Mouse (Mus musculus): ENCODE results near the gene Ddx11. TPM values are rescaled to one million over a fixed set of nuclear protein-coding genes. Genes with fewer than 3 reads are reported as not detected.
"Not testable (repeated sequence)": the region's sequence is repeated elsewhere in the genome, so short reads cannot be mapped to it uniquely, and the experiment has no call there.

Ddx11 gene
- total and polyA plus RNA-seq, 2 experiments = 3.4 to 5.1 TPM

DNA sequence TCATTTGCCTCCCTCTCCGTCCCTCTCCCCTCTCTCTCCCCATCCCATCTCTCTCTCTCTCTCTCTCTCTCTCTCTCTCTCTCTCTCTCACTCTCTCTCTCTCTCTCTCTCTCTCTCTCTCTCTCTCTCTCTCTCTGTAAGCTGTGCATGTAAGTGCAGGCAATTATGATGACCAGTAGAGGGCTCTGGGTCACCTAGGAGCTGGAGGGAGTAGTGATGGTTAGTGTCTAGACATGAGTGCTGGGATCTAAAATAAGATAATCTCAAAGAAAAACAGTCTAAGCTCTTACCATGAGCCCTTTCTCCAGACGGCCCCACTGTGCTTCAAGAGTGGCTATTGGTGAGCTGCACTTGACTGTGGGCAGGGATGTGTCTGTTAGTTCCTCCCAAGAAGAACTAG lies 31.6 kb downstream of the Ddx11 start:
- WGBS = 60% methylated on average over 2 of the region's 2 CpGs
- no peaks in the 10 kb centered on the region for H3K27me3 ChIP-seq (ENCODE audit: control insufficient read depth, insufficient read depth, low read length)
- no peak for DNase-seq (ENCODE audit: extremely low read depth, low read depth, low spot score)
- no peaks in the 10 kb centered on the region for H3K4me1 ChIP-seq (ENCODE audit: control insufficient read depth, insufficient read depth, low read length)
- H3K9ac ChIP-seq (ENCODE audit: low read depth, low read length) = no peak overlapping the region
- H3K4me3 ChIP-seq (ENCODE audit: insufficient read depth, low read depth, low read length) = no peak overlapping the region
- H3K36me3 ChIP-seq (ENCODE audit: control insufficient read depth, insufficient read depth, low read length) = peaks cover 8% of the 10 kb centered on the region; the same call in 1 of the 2 replicates
- no peak overlapping the region for H3K27ac ChIP-seq (replicated peaks; ENCODE audit: insufficient read depth, low read depth, low read length)
- no peak for TF ChIP-seq POLR2A (IDR thresholded peaks at IDR 0.05; ENCODE audit: extremely low read depth, insufficient read depth, low read length)
- no peak for TF ChIP-seq CTCF (IDR thresholded peaks at IDR 0.05; ENCODE audit: low read depth, low read length)
- H3K79me2 ChIP-seq (ENCODE audit: control insufficient read depth, insufficient read depth, low read length) = no peaks in the 10 kb centered on the region

DNA sequence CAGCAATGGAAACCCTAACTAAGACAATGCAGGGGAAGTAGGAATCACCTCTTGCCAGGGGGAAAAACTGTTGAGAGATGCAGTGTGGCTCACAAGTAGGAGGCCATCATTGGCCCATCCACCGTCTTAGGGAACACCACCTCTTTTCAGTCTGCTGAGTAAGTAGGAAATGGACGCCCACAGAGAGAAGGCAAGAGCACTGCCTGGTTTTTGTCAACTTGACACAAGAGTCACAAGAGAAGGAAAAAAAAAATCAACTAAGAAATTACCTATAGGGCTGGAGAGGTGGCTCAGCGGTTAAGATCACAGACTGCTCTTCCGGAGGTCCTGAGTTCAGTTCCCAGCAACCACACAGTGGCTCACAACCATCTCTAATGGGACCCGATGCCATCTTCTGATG lies 35.0 kb downstream of the Ddx11 start:
- DNase-seq (ENCODE audit: extremely low read depth, low read depth, low spot score) = no peak
- WGBS = 91% methylated on average over 5 of the region's 5 CpGs
- Histone ChIP-seq H3K9ac (ENCODE audit: low read depth, low read length) (no peak overlapping the region), H3K36me3 (ENCODE audit: control insufficient read depth, insufficient read depth, low read length) (no peaks in the 10 kb centered on the region), H3K4me1 (ENCODE audit: control insufficient read depth, insufficient read depth, low read length) (no peaks in the 10 kb centered on the region), H3K4me3 (ENCODE audit: insufficient read depth, low read depth, low read length) (no peak overlapping the region), H3K79me2 (ENCODE audit: control insufficient read depth, insufficient read depth, low read length) (no peaks in the 10 kb centered on the region), H3K27ac (replicated peaks; ENCODE audit: insufficient read depth, low read depth, low read length) (no peak overlapping the region), H3K27me3 (ENCODE audit: control insufficient read depth, insufficient read depth, low read length) (no peaks in the 10 kb centered on the region)
- TF ChIP-seq POLR2A (IDR thresholded peaks at IDR 0.05; ENCODE audit: extremely low read depth, insufficient read depth, low read length) = no peak
- no peak for TF ChIP-seq CTCF (IDR thresholded peaks at IDR 0.05; ENCODE audit: low read depth, low read length)

DNA sequence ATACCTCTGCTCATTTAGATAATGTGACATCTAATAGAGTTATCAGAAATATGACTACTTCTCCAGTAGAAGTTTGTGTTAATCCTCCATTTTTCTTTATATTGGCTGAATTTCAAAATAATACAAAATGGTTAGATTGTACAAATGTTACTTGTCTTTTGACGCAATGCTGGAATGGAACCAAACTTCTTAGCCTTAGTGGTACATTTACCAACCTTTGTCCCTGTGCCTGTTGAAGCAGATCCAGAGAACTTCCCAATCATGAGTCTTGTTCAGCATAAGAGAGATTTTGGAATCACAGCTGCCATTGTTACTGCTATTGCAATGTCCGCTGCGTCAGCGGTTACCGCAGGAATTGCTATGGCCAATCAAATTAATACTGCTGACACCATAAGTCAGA lies 43.8 kb downstream of the Ddx11 start:
- not testable (repeated sequence) for H3K36me3 ChIP-seq (ENCODE audit: control insufficient read depth, insufficient read depth, low read length); H3K4me3 ChIP-seq (ENCODE audit: insufficient read depth, low read depth, low read length); H3K4me1 ChIP-seq (ENCODE audit: control insufficient read depth, insufficient read depth, low read length); DNase-seq (ENCODE audit: extremely low read depth, low read depth, low spot score); H3K27me3 ChIP-seq (ENCODE audit: control insufficient read depth, insufficient read depth, low read length); H3K27ac ChIP-seq (replicated peaks; ENCODE audit: insufficient read depth, low read depth, low read length); H3K79me2 ChIP-seq (ENCODE audit: control insufficient read depth, insufficient read depth, low read length); H3K9ac ChIP-seq (ENCODE audit: low read depth, low read length)
- WGBS = 96% methylated on average over 5 of the region's 5 CpGs

- not testable (repeated sequence) for H3K4me3 ChIP-seq (ENCODE audit: insufficient read depth, low read depth, low read length); H3K4me1 ChIP-seq (ENCODE audit: control insufficient read depth, insufficient read depth, low read length); H3K79me2 ChIP-seq (ENCODE audit: control insufficient read depth, insufficient read depth, low read length); H3K27me3 ChIP-seq (ENCODE audit: control insufficient read depth, insufficient read depth, low read length); H3K36me3 ChIP-seq (ENCODE audit: control insufficient read depth, insufficient read depth, low read length); H3K9ac ChIP-seq (ENCODE audit: low read depth, low read length); H3K27ac ChIP-seq (replicated peaks; ENCODE audit: insufficient read depth, low read depth, low read length); DNase-seq (ENCODE audit: extremely low read depth, low read depth, low spot score)
- 93% methylated on average over 15 of the region's 15 CpGs for WGBS
These were observed 47.7 kb downstream of the Ddx11 start for GRCm38 (mm10) chr17:66170971-66171370.

- H3K36me3 ChIP-seq (ENCODE audit: control insufficient read depth, insufficient read depth, low read length) = no peaks in the 10 kb centered on the region
- H3K27ac ChIP-seq (replicated peaks; ENCODE audit: insufficient read depth, low read depth, low read length) = no peak overlapping the region
- no peak for TF ChIP-seq POLR2A (IDR thresholded peaks at IDR 0.05; ENCODE audit: extremely low read depth, insufficient read depth, low read length)
- no peak for TF ChIP-seq CTCF (IDR thresholded peaks at IDR 0.05; ENCODE audit: low read depth, low read length)
- no peaks in the 10 kb centered on the region for H3K27me3 ChIP-seq (ENCODE audit: control insufficient read depth, insufficient read depth, low read length)
- no peaks in the 10 kb centered on the region for H3K4me1 ChIP-seq (ENCODE audit: control insufficient read depth, insufficient read depth, low read length)
- no peak overlapping the region for H3K9ac ChIP-seq (ENCODE audit: low read depth, low read length)
- DNase-seq (ENCODE audit: extremely low read depth, low read depth, low spot score) = no peak
- H3K4me3 ChIP-seq (ENCODE audit: insufficient read depth, low read depth, low read length) = no peak overlapping the region
- no peaks in the 10 kb centered on the region for H3K79me2 ChIP-seq (ENCODE audit: control insufficient read depth, insufficient read depth, low read length)
- WGBS = 83% methylated on average over 8 of the region's 8 CpGs
These were observed 67.3 kb downstream of the Ddx11 start for GRCm38 (mm10) chr17:66190577-66190976.

- H3K79me2 ChIP-seq (ENCODE audit: control insufficient read depth, insufficient read depth, low read length) = no peaks in the 10 kb centered on the region
- H3K4me3 ChIP-seq (ENCODE audit: insufficient read depth, low read depth, low read length) = no peak overlapping the region
- no peaks in the 10 kb centered on the region for H3K4me1 ChIP-seq (ENCODE audit: control insufficient read depth, insufficient read depth, low read length)
- WGBS = 35% methylated on average over 3 of the region's 3 CpGs
- H3K9ac ChIP-seq (ENCODE audit: low read depth, low read length) = no peak overlapping the region
- no peak overlapping the region for H3K27ac ChIP-seq (replicated peaks; ENCODE audit: insufficient read depth, low read depth, low read length)
- 0 out of 2 replicates have a peak, but pooled peaks cover 3% of the 10 kb centered on the region for H3K27me3 ChIP-seq (ENCODE audit: control insufficient read depth, insufficient read depth, low read length)
- TF ChIP-seq POLR2A (IDR thresholded peaks at IDR 0.05; ENCODE audit: extremely low read depth, insufficient read depth, low read length) = no peak
- no peak for TF ChIP-seq CTCF (IDR thresholded peaks at IDR 0.05; ENCODE audit: low read depth, low read length)
- H3K36me3 ChIP-seq (ENCODE audit: control insufficient read depth, insufficient read depth, low read length) = no peaks in the 10 kb centered on the region
- DNase-seq (ENCODE audit: extremely low read depth, low read depth, low spot score) = no peak
These were observed 73.7 kb downstream of the Ddx11 start for GRCm38 (mm10) chr17:66197041-66197440.

Other genes with a start within 250 kb of the Ddx11 start
- gene Ralbp1, start 237.7 kb upstream of the Ddx11 start, total RNA-seq (2014; rRNA removed) = 14.3 and 14.5 TPM in 2 replicates
- 10.2 and 10.3 TPM in 2 replicates for gene Ralbp1, start 237.7 kb upstream of the Ddx11 start, polyA plus RNA-seq (2012; rRNA removed)
- 21.2 and 23.3 TPM in 2 replicates for gene Twsg1, start 172.3 kb upstream of the Ddx11 start, total RNA-seq (2014; rRNA removed)
- 16.3 and 18.4 TPM in 2 replicates for gene Twsg1, start 172.3 kb upstream of the Ddx11 start, polyA plus RNA-seq (2012; rRNA removed)
- gene Ankrd12, start 46.4 kb upstream of the Ddx11 start, total RNA-seq (2014; rRNA removed) = 8.2 and 10.3 TPM in 2 replicates
- gene Ankrd12, start 46.4 kb upstream of the Ddx11 start, polyA plus RNA-seq (2012; rRNA removed) = 0.71 and 0.87 TPM in 2 replicates
- gene Ndufv2, start 22.0 kb upstream of the Ddx11 start, total RNA-seq (2014; rRNA removed) = 154 and 180 TPM in 2 replicates
- gene Ndufv2, start 22.0 kb upstream of the Ddx11 start, polyA plus RNA-seq (2012; rRNA removed) = 55.9 and 60.7 TPM in 2 replicates
- gene Washc1, start 12.0 kb upstream of the Ddx11 start, total RNA-seq (2014; rRNA removed) = 10.1 and 11.7 TPM in 2 replicates
- gene Washc1, start 12.0 kb upstream of the Ddx11 start, polyA plus RNA-seq (2012; rRNA removed) = 21.1 and 24.9 TPM in 2 replicates

Data from liver, adult 2 months (tissue).